Mouse (Mus musculus) lung, postnatal 14 days (tissue): ENCODE measurements around the gene Mei1.

Source experiments
- DNase-seq: peaks from one replicate; pipeline ENCODE4 v3.0.0; 2021

Mei1 gene

DNA sequence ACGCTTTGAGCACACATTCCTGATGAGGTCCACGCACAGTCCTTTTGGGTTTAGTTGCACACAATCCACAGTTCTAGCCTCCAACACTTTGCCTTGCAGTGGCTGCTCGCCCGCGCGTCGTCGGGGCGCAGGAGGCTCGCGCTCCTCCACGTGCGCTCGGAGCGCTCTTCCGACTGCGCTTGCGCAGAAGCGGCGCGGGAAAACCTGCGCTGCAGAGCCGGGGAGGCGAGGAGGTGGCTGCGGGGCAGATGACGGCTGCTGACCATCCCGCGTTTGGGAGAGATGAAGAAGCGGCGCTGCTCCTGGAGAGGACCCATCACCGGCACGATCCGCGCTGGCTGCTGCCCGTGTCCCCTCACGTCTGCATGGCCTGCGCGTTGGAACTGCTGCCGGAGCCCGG lies at the start of gene Mei1:
Gene Mei1, plus strand, starts transcription at position 99 of the 400 bp plus-strand sequence.
- DNase-seq: no peak

GRCm38 (mm10) chr15:82022535-82023088 lies 47.2 kb upstream of the Mei1 start:
- no peak for DNase-seq

DNA sequence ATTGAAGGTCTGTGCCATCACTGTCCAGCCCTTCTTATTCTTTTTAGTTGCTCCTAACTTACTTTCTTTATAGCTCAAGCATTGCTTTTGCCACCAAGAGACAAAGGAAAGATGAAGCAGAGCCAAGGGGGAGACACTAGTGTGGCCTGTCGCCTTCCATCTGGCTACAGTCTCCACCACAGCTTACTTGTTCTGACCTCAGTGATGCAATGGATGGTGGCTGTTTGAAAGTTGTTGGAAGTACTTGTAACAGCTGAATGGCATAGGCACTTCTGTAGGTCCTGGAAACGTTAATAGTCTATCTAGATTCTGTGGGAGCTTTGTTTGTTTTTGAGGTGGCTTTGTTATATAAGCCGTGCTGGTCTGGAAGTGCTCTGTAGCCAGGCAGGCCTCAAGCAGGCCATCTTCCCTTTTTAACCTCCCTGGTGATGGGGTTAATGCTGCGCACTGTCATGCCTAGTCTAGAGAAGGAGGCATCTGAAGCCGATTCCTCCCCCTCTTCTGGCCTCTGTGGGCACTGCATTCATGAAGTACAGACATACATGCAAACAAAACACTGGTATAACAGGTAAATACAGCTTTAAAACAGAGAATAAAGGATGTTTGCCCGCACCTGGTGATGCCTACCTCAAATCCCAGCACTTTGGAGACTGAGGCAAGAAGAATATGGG lies 45.7 kb upstream of the Mei1 start:
- no peak for DNase-seq

- no peak for DNase-seq
These were observed 42.5 kb upstream of the Mei1 start for GRCm38 (mm10) chr15:82027276-82027675.

DNA sequence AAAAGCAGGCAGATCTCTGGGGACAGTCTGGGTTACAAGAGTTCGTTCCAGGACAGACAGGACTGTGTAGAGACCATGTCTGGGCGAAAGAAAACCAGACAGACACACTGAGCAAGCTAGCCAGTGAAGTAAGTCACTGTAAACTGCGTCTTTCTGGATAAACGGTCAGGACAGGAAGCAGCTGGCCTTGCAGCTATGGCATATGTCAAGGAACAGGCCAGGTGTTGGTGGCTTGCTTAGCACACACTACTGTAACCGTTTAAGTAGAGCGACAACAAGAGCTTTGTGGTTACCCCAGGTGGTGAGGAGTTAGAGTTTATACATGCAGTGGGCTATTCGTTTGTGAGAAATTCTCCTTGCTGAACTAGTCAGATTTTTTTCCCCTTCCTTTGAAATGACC lies 42.1 kb upstream of the Mei1 start:
- DNase-seq: peak; percentile 4

- DNase-seq: no peak
These were observed 37.4 kb upstream of the Mei1 start for GRCm38 (mm10) chr15:82032386-82032785.

DNA sequence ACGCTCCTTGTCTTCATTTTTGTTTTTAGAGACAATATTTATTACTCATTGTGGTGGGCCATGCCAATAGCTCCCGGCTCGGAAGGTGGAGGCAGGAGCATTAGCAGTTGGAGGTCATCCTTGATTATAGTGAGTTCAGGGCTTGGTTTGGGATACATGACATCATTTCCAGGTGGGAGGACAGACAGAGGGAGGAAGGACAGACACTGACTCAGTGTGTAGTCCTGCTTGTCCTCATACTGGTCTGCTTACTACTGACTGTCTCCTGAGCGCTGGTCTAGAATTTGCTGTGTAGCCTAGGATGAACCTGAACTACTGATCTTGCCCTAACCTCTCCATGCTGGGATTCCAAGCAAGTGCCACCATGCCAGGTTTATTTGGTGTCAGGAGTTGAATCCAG lies 36.0 kb upstream of the Mei1 start, which contains the start of gene Desi1:
Gene Desi1, minus strand, starts transcription at position 101 of the 400 bp plus-strand sequence.
- DNase-seq: no peak

GRCm38 (mm10) chr15:82035904-82036689 lies 33.7 kb upstream of the Mei1 start:
- DNase-seq: peak; percentile 39

DNA sequence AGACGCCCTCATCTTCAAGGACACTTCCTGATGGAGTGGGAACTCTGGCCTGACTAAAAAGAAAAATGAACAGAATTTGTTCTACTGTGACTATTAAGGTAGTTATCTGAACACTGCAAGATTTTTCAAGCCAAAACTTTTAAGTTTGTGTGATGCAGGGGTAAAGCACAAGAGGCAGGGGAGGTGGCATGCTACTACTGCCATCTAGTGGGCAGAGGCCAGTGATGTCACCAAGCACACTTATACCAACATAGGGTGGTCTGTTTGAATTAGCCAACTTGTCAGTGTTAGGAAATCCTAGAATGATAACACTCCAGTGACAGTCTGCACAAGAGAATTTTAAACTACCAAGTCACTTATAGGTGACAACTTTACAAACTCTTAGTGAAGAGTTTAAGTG lies 29.1 kb upstream of the Mei1 start:
- peak; percentile 44 for DNase-seq

GRCm38 (mm10) chr15:82044166-82044784 lies 25.5 kb upstream of the Mei1 start:
- DNase-seq: peak; percentile 9

DNA sequence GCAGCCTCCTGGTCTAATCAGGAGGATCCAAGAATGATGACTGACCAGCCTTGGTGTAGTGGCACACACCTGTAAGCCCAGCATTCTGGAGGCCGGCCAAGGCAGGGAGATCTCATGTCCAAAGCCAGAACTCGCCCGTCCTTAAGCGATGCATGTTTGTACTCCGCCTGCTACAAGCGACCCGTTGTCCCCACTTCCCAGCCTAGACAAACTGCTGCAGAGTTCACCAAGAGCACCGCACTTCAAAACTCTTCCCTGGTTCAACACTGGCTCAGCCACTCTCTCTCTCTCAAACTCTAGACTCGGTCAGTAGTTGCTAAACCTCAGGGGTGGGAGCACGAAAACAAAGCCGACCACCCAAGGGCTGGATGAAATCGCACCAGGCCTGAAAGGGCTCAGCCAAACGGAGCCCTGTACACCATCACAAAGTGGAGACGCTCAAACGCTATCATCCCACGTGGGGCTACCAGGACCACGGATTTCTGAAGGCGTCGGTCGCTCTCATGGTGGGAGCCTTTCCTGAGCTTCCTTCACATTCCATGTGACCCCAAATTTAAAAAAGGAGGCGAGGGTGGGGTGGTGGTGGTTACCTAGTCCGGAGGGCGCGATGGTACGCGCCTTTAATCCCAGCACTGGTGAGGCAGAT lies 23.4 kb upstream of the Mei1 start:
- peak; percentile 4 for DNase-seq

DNA sequence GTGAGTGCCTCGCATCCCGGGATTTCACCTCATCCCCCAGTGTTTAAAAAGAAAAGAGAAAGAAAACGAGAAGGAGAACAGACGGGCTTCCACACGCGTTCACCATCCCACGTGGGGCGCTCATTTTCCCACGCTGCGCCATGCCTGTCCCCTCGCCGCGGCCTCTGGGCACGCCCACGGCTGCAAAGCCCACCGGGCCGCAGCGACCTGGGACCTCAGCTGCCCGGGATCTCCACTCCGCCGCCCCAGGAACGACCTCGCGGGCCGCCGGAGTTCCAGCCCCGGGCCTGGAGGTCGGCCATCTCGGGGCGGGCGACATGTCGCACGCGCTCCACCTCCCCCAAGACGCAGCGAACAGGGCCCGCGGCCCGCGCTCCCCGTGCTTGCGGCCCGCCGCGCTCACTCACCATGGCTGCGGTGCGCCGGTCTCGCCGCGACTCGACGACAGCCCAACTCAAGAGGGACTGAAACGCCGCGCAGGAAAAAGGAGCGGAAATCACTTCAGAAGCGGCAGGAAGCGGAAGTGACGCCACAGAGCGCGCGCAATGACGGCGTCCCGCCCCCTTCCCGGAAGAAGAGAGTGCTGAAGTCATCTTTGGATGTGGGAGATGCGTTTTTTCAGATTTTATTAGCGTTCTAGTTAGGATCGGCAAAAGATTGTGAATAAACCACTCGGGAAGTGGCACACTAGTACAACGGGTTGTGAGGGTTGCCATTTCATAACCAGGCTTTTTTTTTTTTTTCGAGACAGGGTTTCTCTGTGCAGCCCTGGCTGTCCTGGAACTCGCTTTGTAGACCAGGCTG lies 22.5 kb upstream of the Mei1 start, which contains the start of gene Snu13:
Gene Snu13, minus strand, starts transcription at position 519 of the 804 bp plus-strand sequence.
- peak; percentile 95 for DNase-seq

GRCm38 (mm10) chr15:82052544-82052943 lies 17.3 kb upstream of the Mei1 start:
- no peak for DNase-seq

GRCm38 (mm10) chr15:82058719-82059201 lies 11.0 kb upstream of the Mei1 start, which contains the start of gene 4930407I10Rik:
Gene 4930407I10Rik (plus strand): TSS chr15:82059151.
- no peak for DNase-seq

DNA sequence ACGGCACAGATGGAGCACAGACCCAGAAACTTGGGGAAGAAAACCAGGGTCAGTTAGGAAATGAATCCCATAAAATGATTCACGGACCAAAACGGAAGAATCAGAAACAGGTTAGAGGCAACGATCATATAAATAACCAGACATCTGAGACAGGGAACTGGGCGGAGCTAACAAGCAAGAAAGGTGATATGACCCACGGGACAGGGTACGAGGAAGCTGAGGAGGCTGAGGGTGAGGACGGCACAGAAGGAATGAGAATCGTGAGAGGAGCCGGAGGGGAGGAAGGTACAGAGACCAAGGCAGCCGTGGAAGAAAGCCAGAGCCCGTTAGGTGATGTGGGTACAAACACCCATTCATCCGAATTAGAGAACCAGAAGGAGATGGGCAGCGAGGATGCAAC lies 5.9 kb upstream of the Mei1 start:
- DNase-seq: no peak

DNA sequence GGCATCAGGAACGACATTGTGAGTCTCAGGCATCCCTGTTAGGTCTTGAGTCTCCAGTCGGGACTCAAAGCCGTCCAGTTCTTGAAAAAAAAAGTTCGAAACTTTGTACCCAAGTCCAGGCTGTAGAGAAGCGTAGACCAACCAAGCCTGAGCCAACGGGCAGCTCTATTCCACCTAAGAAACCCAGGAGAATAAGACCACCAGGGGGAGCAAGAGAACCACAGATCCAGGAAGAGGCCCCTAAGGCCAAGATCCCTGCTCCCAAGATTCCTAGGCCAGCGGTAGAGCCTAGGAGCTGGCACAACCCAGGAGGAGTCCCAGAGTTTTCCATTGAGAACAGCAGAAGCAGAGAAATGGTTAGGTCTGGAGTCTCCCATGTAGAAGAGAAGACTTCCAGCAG lies 4.3 kb upstream of the Mei1 start:
- peak; percentile 85 for DNase-seq

DNA sequence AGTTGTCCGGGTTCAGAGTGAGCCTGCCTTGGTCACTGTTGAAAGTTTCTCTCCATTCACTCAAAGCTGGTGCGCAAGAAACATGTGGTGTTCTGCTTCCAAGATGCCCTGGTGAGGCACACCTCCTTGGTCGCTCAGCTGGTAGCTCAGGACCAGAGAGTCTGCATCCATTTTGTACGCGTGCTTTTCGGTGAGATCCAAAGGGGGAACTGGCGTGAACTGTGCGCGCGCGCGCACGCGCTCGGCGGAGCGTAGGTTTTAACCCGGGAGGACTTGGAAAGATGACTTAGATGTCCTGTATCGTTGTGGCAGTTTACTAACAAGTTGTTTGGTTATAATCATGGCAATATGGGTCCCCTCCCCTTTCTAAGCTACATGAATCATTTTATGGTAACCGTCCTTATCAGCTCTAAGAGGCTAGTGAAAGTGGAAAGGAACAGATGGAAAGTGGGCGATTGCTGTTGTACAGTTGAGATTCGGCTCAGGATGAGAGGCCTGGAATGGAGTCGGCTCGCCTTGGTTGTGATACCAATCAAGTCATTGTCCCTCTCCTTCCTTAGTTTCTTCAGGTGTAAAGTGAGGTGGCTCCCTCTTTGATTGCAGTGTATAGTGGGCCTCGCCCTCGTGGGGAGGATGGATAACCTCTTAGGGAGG lies 2.1 kb downstream of the Mei1 start:
- DNase-seq: no peak

DNA sequence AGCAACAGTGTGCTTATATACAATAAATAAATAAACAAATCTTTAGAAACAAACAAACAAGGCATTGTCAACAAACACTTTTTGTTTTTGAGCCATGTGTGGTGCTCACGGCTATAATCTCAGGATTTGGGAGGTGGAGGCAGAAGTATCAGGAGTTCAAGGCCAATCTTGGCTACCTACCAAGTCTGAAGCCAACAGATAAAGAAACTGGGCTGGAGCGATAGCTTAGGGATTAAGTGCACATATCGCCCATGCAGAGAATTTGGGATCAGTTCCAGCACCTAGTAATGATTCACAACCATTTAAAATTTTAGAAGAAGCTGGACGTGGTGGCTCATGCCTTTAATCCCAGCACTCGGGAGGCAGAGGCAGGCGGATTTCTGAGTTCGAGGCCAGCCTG lies 3.7 kb downstream of the Mei1 start:
- no peak for DNase-seq

GRCm38 (mm10) chr15:82079883-82080282 lies 10.1 kb downstream of the Mei1 start:
- no peak for DNase-seq

DNA sequence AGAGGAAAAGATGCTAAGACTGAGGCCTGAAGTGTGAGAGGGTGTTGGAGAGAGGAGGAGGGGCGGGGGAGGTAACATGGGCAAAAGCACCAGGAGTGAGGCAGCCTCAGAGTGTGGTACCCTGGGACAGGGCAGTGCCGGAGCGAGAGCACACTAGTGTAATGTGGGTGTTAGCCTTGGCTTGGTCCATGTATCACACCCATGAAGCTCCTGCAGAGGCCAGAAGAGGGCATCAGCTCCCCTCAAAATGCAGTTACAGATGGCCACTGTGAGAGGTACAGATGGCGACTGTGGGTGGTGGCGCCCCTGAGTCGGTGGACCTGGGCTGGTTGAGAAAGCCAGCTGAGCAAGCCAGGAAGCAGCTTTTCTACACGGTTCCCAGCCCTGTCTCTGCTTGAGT lies 11.4 kb downstream of the Mei1 start:
- peak; percentile 2 for DNase-seq

DNA sequence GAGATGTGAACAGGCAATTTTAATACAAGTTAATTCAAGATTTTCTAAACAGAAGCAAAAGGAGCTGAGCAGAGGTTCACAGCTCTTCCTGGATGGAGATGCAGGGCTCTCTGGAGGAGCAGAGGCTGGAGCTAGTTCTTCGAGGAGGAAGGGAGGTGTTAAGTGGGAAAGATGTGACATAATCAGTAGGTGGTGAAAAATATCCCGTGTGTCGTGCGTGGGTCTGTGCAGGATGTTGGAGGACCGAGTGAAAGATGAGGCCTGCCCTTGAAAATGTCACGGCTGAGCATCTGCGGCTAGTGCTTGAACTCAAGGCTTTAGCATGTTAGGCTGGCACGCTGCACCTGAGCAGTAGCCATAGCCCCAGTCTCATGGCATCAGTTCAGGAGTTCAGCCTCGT lies 15.8 kb downstream of the Mei1 start:
- DNase-seq: no peak
